Mouse (Mus musculus) G1E (cell line): ENCODE data around the gene Arntl2. TPM values are rescaled to one million over a fixed set of nuclear protein-coding genes. Genes with fewer than 3 reads are reported as not detected.
"Not testable (repeated sequence)": the region's sequence is repeated elsewhere in the genome, so short reads cannot be mapped to it uniquely, and the experiment has no call there.

ENCODE experiments used
- ATAC-seq: 2 replicates; pipeline ENCODE4 v1.8.0; 2016; ENCODE audit warnings: mild to moderate bottlenecking; ENCODE audit not compliant: insufficient number of reproducible peaks, poor library complexity, low FRiP score, severe bottlenecking; ENCODE audit errors: extremely low read depth
- DNase-seq: peaks from one replicate; pipeline ENCODE4 v3.0.0; 2012; ENCODE audit warnings: low spot score
- H3K27me3 ChIP-seq: 2 replicates; pipeline ENCODE4 v1.6.1; 2012; ENCODE audit warnings: mild to moderate bottlenecking, low read length, inconsistent platforms; ENCODE audit not compliant: insufficient read depth
- H3K36me3 ChIP-seq: replicated peaks from 2 replicates; pipeline ENCODE3; 2012; ENCODE audit warnings: mild to moderate bottlenecking, inconsistent platforms
- H3K4me1 ChIP-seq: 2 replicates; pipeline ENCODE4 v1.6.1; 2012; ENCODE audit warnings: low read depth, low read length, inconsistent platforms, mixed read lengths; ENCODE audit not compliant: insufficient read depth
- H3K4me3 ChIP-seq: 2 replicates; pipeline ENCODE4 v1.5.1; 2012; ENCODE audit warnings: low read depth, mild to moderate bottlenecking, inconsistent platforms, low read length, moderate library complexity, mixed read lengths
- H3K9me3 ChIP-seq: replicated peaks from 2 replicates; pipeline ENCODE4 v1.6.1; 2012; ENCODE audit warnings: inconsistent platforms
- CTCF ChIP-seq: IDR thresholded peaks from 2 replicates; pipeline ENCODE4 v1.5.1; 2012; ENCODE audit warnings: low read depth, low read length, inconsistent platforms, mixed read lengths
- GATA1 ChIP-seq: IDR thresholded peaks from 2 replicates; pipeline ENCODE4 v1.6.1; 2012; ENCODE audit warnings: borderline replicate concordance, low read length, inconsistent platforms, mixed read lengths
- GATA2 ChIP-seq: IDR thresholded peaks from 2 replicates; pipeline ENCODE4 v1.6.1; 2012; ENCODE audit warnings: low read depth, low read length, inconsistent platforms, borderline replicate concordance
- POLR2AphosphoS5 ChIP-seq: IDR thresholded peaks from 2 replicates; pipeline ENCODE4 v1.6.1; 2012; ENCODE audit warnings: low read depth, low read length, inconsistent platforms; ENCODE audit not compliant: insufficient replicate concordance
- TAL1 ChIP-seq: conservative IDR thresholded peaks from 2 replicates; pipeline ENCODE4 v1.6.1; 2012; ENCODE audit warnings: low read depth, low read length, inconsistent platforms, mixed read lengths
- polyA plus RNA-seq: library from polyadenylated mRNA; stranded (reverse); fragments of >175 nt; gene quantifications from 2 replicates; pipeline ENCODE4 v1.2.3, GENCODE M21; 2012
- total RNA-seq, 2 experiments: library from RNA; stranded (forward) in 1 of 2; stranded (reverse) in 1 of 2; fragments of 200-1000 nt in 1 of 2; fragments of >200 nt in 1 of 2; fragmentation: Nextera tagmentation in 1 of 2; gene quantifications; 2 replicates each; pipeline ENCODE4 v1.2.3; 2014 to 2017

Gene Arntl2
- total and polyA plus RNA-seq, 3 experiments = not detected

DNA sequence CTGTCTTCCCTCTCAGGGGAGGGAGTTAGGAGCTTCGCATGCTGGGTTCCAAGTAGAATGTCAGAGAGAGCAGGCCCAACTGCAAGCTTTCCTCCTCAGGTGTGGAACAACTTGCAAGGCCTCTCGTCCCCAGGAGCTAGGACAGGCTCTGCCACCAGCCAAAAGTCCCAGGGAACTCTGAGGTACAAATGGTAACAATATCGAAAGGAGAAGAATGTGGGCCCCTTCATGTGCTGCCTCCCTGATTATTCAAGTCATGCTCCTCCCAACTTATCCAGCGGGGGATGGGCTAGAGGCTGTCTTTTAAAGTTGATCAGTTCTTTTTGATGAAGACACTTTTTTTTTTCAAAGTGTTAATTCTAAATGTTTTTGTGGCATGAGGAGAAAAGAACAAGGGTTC is 54.2 kb downstream of the Arntl2 start, which contains the start of gene Smco2:
Gene Smco2, plus strand, starts transcription at position 55 of the 400 bp plus-strand sequence.
- Histone ChIP-seq H3K36me3 (no peaks in the 10 kb centered on the region), H3K4me3 (no peak within 1 kb of the TSS), H3K27me3 (no peaks in the 10 kb centered on the region), H3K9me3 (no peaks in the 10 kb centered on the region), H3K4me1 (peaks cover 4% of the 10 kb centered on the region; the same call in 1 of the 2 replicates)
- DNase-seq (no peak), ATAC-seq (no peak)
- no peak for TF ChIP-seq POLR2AphosphoS5
- TF ChIP-seq TAL1 = no peak
- no peak for TF ChIP-seq CTCF
- TF ChIP-seq GATA2 = no peak
- no peak for TF ChIP-seq GATA1

DNA sequence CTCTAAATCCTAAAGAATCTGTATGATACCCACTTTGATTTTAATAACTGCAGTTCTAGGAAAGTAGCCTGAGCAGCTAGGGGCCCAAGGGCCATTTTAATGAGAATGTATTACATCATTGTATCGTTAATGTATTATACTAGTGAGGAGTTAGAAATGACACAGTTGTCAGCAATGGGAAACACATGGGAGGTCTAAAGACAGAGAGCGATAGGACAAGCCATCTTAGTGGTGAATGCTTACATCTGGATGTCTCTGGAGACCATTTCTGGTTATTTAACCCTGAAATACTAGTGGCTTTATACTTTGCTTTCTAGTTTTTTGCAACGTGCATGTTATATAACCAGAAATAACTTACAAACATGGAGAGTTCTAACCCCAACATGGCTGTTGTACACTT is 56.1 kb downstream of the Arntl2 start:
- Histone ChIP-seq H3K9me3 (no peaks in the 10 kb centered on the region), H3K36me3 (no peaks in the 10 kb centered on the region), H3K27me3 (no peaks in the 10 kb centered on the region), H3K4me3 (no peak overlapping the region), H3K4me1 (peaks cover 7% of the 10 kb centered on the region; the same call in 1 of the 2 replicates)
- TF ChIP-seq GATA1 (no peak), GATA2 (no peak), TAL1 (no peak), CTCF (no peak)
- no peak for ATAC-seq
- no peak for DNase-seq

DNA sequence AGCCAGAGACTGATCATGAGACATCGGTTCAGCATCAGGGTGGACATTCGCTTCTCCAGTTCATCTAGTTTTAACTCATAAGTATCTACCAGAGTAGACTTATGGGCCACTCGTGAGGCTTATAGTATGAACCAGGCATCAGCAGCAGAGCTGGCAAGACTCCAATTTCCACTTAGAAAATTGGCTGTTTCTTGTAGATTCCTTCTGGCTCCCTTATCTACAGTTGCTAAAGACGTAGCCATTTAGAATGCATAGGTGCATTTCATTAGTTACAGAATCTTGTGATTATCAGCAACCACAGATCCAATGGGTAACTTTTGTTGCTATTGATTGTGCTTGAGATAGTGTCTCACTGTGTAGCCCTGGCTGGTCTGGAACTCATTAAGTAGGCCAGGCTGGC is 56.9 kb downstream of the Arntl2 start:
- Histone ChIP-seq H3K27me3 (no peaks in the 10 kb centered on the region), H3K4me1 (peaks cover 7% of the 10 kb centered on the region; the same call in 1 of the 2 replicates), H3K4me3 (no peak overlapping the region), H3K9me3 (no peaks in the 10 kb centered on the region), H3K36me3 (no peaks in the 10 kb centered on the region)
- TF ChIP-seq GATA1 = no peak
- no peak for TF ChIP-seq CTCF
- TF ChIP-seq TAL1 = no peak
- TF ChIP-seq GATA2 = no peak
- TF ChIP-seq POLR2AphosphoS5 = no peak
- no peak for DNase-seq
- no peak for ATAC-seq

DNA sequence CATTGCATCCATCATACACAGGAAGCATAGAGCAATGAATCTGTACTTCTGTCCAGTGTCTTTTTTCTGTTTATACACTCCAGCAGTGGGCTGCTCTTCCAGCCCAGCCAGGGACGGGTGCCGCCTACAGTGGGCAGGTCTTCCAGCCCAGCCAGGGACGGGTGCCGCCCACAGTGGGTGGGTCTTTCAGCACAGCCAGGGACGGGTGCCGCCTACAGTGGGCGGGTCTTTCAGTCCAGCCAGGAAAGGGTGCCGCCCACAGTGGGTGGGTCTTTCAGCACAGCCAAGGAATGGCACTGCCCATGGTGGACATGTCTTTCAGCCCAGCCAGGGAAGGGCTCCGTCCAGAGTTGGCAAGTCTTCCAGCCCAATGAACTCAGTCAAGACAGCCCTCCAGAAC is 59.3 kb downstream of the Arntl2 start:
- ATAC-seq = peak; percentile 100
- no peak for TF ChIP-seq POLR2AphosphoS5
- no peak for TF ChIP-seq TAL1
- no peak for TF ChIP-seq CTCF
- no peak for TF ChIP-seq GATA2
- no peak for TF ChIP-seq GATA1
- H3K9me3 ChIP-seq = no peaks in the 10 kb centered on the region

DNA sequence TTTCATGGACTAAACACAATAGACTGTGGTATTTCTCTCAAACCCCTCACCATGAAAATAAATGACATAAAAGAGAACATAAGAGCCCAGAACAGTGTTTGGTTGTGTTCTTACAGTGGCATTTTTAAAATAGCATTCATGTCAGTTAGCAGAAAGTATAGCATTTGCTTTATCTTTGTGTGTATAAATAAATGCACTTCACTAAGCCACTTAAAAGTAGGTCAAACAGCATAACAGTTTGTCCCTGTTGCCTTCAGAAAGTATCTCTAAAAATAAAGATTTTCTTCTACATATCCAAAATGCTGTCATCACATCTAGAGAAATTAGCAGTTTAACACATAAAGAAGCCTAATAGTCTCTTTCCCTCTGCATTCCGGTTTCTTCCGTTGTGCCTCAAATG is 61.5 kb downstream of the Arntl2 start:
- no peaks in the 10 kb centered on the region for H3K36me3 ChIP-seq
- DNase-seq = no peak
- peaks cover 7% of the 10 kb centered on the region; the same call in 1 of the 2 replicates for H3K4me1 ChIP-seq
- no peak for ATAC-seq
- no peak overlapping the region for H3K4me3 ChIP-seq
- H3K27me3 ChIP-seq = 0 out of 2 replicates have a peak, but pooled peaks cover 4% of the 10 kb centered on the region
- H3K9me3 ChIP-seq = no peaks in the 10 kb centered on the region
- TF ChIP-seq GATA1 (no peak), TAL1 (no peak), CTCF (no peak), POLR2AphosphoS5 (no peak)

More for the DNA sequence above, 59.3 kb downstream of the Arntl2 start:
- Histone ChIP-seq H3K27me3 (no peaks in the 10 kb centered on the region), H3K36me3 (no peaks in the 10 kb centered on the region), H3K4me1 (peaks cover 7% of the 10 kb centered on the region; the same call in 1 of the 2 replicates), H3K4me3 (no peak overlapping the region)
- DNase-seq = no peak

DNA sequence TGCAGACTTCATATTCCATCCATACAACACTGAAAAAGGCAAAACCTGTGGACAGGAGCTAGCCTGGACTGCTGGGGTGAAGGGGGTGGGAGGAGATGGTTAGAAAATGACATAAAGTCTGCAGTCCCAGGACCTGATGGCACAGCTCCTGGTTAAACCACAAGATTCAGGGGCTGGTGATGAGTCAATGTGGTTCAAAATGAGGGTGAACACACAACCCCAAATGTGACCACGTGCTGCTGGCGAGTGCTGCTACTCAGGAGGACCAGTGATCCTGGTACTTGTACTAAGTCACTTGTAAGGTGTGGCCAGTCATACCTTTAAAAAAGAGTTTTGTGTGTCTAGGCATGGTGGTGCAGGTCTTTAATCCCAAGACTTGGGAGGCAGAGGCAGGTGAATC is 67.3 kb downstream of the Arntl2 start:
- 0 out of 2 replicates have a peak, but pooled peaks cover 4% of the 10 kb centered on the region for H3K27me3 ChIP-seq
- no peaks in the 10 kb centered on the region for H3K36me3 ChIP-seq
- no peak overlapping the region for H3K4me3 ChIP-seq
- no peaks in the 10 kb centered on the region for H3K4me1 ChIP-seq
- TF ChIP-seq TAL1 (no peak), CTCF (no peak), POLR2AphosphoS5 (no peak), GATA1 (no peak), GATA2 (no peak)
- ATAC-seq = no peak
- no peaks in the 10 kb centered on the region for H3K9me3 ChIP-seq
- DNase-seq = no peak

DNA sequence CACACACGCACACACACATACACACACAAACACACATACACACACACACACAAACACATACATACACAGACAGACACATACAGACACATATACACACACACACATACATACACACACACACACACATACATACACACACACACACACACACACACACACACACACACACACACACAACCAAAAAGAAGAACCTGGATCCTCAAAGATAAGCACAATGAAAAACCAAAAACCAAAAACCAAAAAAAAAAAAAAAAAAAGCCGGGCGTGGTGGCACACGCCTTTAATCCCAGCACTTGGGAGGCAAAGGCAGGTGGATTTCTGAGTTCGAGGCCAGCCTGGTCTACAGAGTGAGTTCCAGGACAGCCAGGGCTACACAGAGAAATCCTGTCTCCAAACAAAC is 68.5 kb downstream of the Arntl2 start:
- not testable (repeated sequence) for DNase-seq, H3K36me3 ChIP-seq, H3K4me3 ChIP-seq, H3K4me1 ChIP-seq, H3K27me3 ChIP-seq, H3K9me3 ChIP-seq, ATAC-seq
